Mouse (Mus musculus): ENCODE results near the gene Maea. TPM values are rescaled to one million over a fixed set of nuclear protein-coding genes. Genes with fewer than 3 reads are reported as not detected.

Gene Maea
- total RNA-seq, 1 experiment from 2014 or later, result 196 TPM

- ATAC-seq (ENCODE audit: extremely low read depth, insufficient number of reproducible peaks, low FRiP score, poor library complexity, severe bottlenecking), result peak; percentile 80
Measured at GRCm38 (mm10) chr5:33351556-33352272, 16.4 kb downstream of the Maea start.

- ATAC-seq (ENCODE audit: extremely low read depth, insufficient number of reproducible peaks, low FRiP score, poor library complexity, severe bottlenecking), result peak; percentile 66
Measured at GRCm38 (mm10) chr5:33352273-33352645, 16.9 kb downstream of the Maea start.

- no peak for ATAC-seq (ENCODE audit: extremely low read depth, insufficient number of reproducible peaks, low FRiP score, poor library complexity, severe bottlenecking)
Measured at GRCm38 (mm10) chr5:33353011-33353410, 17.7 kb downstream of the Maea start.

- no peak for ATAC-seq (ENCODE audit: extremely low read depth, insufficient number of reproducible peaks, low FRiP score, poor library complexity, severe bottlenecking)
Measured at GRCm38 (mm10) chr5:33357494-33357893, 22.2 kb downstream of the Maea start.

GRCm38 (mm10) chr5:33358467-33358866 lies 23.2 kb downstream of the Maea start:
- peak; percentile 76 for ATAC-seq (ENCODE audit: extremely low read depth, insufficient number of reproducible peaks, low FRiP score, poor library complexity, severe bottlenecking)

GRCm38 (mm10) chr5:33363263-33363662 lies 28.0 kb downstream of the Maea start:
- no peak for ATAC-seq (ENCODE audit: extremely low read depth, insufficient number of reproducible peaks, low FRiP score, poor library complexity, severe bottlenecking)

GRCm38 (mm10) chr5:33368651-33369050 lies 33.3 kb downstream of the Maea start:
- ATAC-seq (ENCODE audit: extremely low read depth, insufficient number of reproducible peaks, low FRiP score, poor library complexity, severe bottlenecking), result no peak

GRCm38 (mm10) chr5:33371137-33371536 lies 35.8 kb downstream of the Maea start:
- ATAC-seq (ENCODE audit: extremely low read depth, insufficient number of reproducible peaks, low FRiP score, poor library complexity, severe bottlenecking), result peak; percentile 49; the same call in 1 of the 2 replicates

- no peak for ATAC-seq (ENCODE audit: extremely low read depth, insufficient number of reproducible peaks, low FRiP score, poor library complexity, severe bottlenecking)
Measured at GRCm38 (mm10) chr5:33371668-33372067, 36.4 kb downstream of the Maea start.

GRCm38 (mm10) chr5:33372331-33373038 lies 37.2 kb downstream of the Maea start:
- peak; percentile 54; the same call in 1 of the 2 replicates for ATAC-seq (ENCODE audit: extremely low read depth, insufficient number of reproducible peaks, low FRiP score, poor library complexity, severe bottlenecking)

- ATAC-seq (ENCODE audit: extremely low read depth, insufficient number of reproducible peaks, low FRiP score, poor library complexity, severe bottlenecking), result no peak
Measured at GRCm38 (mm10) chr5:33377176-33377575, 41.9 kb downstream of the Maea start.

- ATAC-seq (ENCODE audit: extremely low read depth, insufficient number of reproducible peaks, low FRiP score, poor library complexity, severe bottlenecking), result peak; percentile 4; the same call in 1 of the 2 replicates
Measured at GRCm38 (mm10) chr5:33377801-33378301, 42.5 kb downstream of the Maea start.

- ATAC-seq (ENCODE audit: extremely low read depth, insufficient number of reproducible peaks, low FRiP score, poor library complexity, severe bottlenecking), result peak; percentile 91
Measured at GRCm38 (mm10) chr5:33378302-33378854, 43.1 kb downstream of the Maea start, which contains the start of gene Uvssa. Uvssa (plus strand) TSS chr5:33378549.

GRCm38 (mm10) chr5:33387550-33387949 lies 52.2 kb downstream of the Maea start:
- ATAC-seq (ENCODE audit: extremely low read depth, insufficient number of reproducible peaks, low FRiP score, poor library complexity, severe bottlenecking), result no peak

- peak; percentile 53; the same call in 1 of the 2 replicates for ATAC-seq (ENCODE audit: extremely low read depth, insufficient number of reproducible peaks, low FRiP score, poor library complexity, severe bottlenecking)
Measured at GRCm38 (mm10) chr5:33393803-33394202, 58.5 kb downstream of the Maea start.

GRCm38 (mm10) chr5:33395693-33396092 lies 60.4 kb downstream of the Maea start:
- no peak for ATAC-seq (ENCODE audit: extremely low read depth, insufficient number of reproducible peaks, low FRiP score, poor library complexity, severe bottlenecking)

GRCm38 (mm10) chr5:33396828-33397227 lies 61.5 kb downstream of the Maea start:
- ATAC-seq (ENCODE audit: extremely low read depth, insufficient number of reproducible peaks, low FRiP score, poor library complexity, severe bottlenecking), result no peak

- no peak for ATAC-seq (ENCODE audit: extremely low read depth, insufficient number of reproducible peaks, low FRiP score, poor library complexity, severe bottlenecking)
Measured at GRCm38 (mm10) chr5:33400819-33401218, 65.5 kb downstream of the Maea start.

- ATAC-seq (ENCODE audit: extremely low read depth, insufficient number of reproducible peaks, low FRiP score, poor library complexity, severe bottlenecking), result no peak
Measured at GRCm38 (mm10) chr5:33420313-33420712, 85.0 kb downstream of the Maea start.
